Mouse (Mus musculus) embryonic facial prominence, embryonic 13.5 days (tissue): ENCODE measurements around the gene Tpst1. TPM values are rescaled to one million over a fixed set of nuclear protein-coding genes. Genes with fewer than 3 reads are reported as not detected.
"Not testable (repeated sequence)": the region's sequence is repeated elsewhere in the genome, so short reads cannot be mapped to it uniquely, and the experiment has no call there.

Source experiments
- ATAC-seq: fragments of 200-750 bp; cut with Nextera tagmentation; 2 replicates; pipeline ENCODE4 v1.8.0; 2017; ENCODE audit warnings: low read depth; ENCODE audit not compliant: insufficient number of reproducible peaks, insufficient read depth, low FRiP score, low TSS enrichment
- H3K27ac ChIP-seq: fragments of 300-500 bp; sonication (generic); 2 replicates; pipeline ENCODE4 v1.5.1; 2015; ENCODE audit warnings: moderate library complexity, mild to moderate bottlenecking, inconsistent platforms
- H3K27me3 ChIP-seq: fragments of 300-500 bp; sonication (generic); 2 replicates; pipeline ENCODE4 v1.6.1; 2015; ENCODE audit warnings: mild to moderate bottlenecking, inconsistent platforms
- H3K36me3 ChIP-seq: fragments of 300-500 bp; sonication (generic); 2 replicates; pipeline ENCODE4 v1.6.1; 2015; ENCODE audit warnings: mild to moderate bottlenecking, inconsistent platforms
- H3K4me1 ChIP-seq: fragments of 300-500 bp; sonication (generic); 2 replicates; pipeline ENCODE4 v1.6.1; 2015; ENCODE audit warnings: inconsistent platforms
- H3K4me2 ChIP-seq: fragments of 300-500 bp; sonication (generic); 2 replicates; pipeline ENCODE4 v1.6.1; 2015; ENCODE audit warnings: moderate library complexity, mild to moderate bottlenecking, inconsistent platforms
- H3K4me3 ChIP-seq: fragments of 300-500 bp; sonication (generic); 2 replicates; pipeline ENCODE4 v1.5.1; 2015; ENCODE audit warnings: mild to moderate bottlenecking, inconsistent platforms
- H3K9ac ChIP-seq: fragments of 300-500 bp; sonication (generic); 2 replicates; pipeline ENCODE4 v1.6.1; 2015; ENCODE audit warnings: mild to moderate bottlenecking, inconsistent platforms
- H3K9me3 ChIP-seq: fragments of 300-500 bp; sonication (generic); 2 replicates; pipeline ENCODE4 v1.6.1; 2016; ENCODE audit warnings: inconsistent platforms
- WGBS: fragments of 180-500 bp; shearing (Covaris S2); methylation state at CpG from one replicate; pipeline ENCODE4 v1.1.7; 2015; ENCODE audit warnings: mixed read lengths; 5-methylcytosine and 5-hydroxymethylcytosine counted together
- polyA plus RNA-seq: library from polyadenylated mRNA; unstranded; fragments of >200 nt; fragmentation: Nextera tagmentation; extraction: Ambion mirVana; gene quantifications from 2 replicates; pipeline ENCODE4 v1.2.1, GENCODE M21; 2015

Tpst1 gene
- 87.3 and 98.5 TPM in 2 replicates for polyA plus RNA-seq

DNA sequence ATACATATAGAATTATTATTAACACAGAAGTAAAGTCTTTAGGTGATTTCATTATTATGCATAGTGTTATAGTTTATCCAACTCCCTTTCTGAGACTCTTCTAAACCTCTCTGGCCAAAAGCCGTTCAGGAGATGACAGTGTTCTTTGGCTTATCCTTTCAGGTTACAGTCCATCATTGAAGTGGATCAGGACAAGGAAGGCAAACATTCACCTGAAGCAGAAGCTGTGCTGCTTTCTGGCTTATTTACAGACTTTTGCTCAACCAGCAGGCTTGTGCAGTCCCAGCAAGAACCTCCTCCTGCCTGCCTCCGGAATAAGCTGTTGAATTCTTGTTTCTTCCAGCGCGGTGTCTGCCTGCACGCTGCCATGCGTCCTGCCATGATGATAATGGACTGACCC is at the start of gene Tpst1:
TSS of gene Tpst1 (plus strand) at position 301 of the 400 bp plus-strand sequence.
- Histone ChIP-seq H3K27ac (no peak within 1 kb of the TSS), H3K4me3 (no peak within 1 kb of the TSS), H3K4me2 (no peak within 1 kb of the TSS), H3K9me3 (no peaks in the 10 kb centered on the region), H3K4me1 (no peaks in the 10 kb centered on the region), H3K27me3 (0 out of 2 replicates have a peak, but pooled peaks cover 6% of the 10 kb centered on the region), H3K9ac (no peak within 1 kb of the TSS), H3K36me3 (no peaks in the 10 kb centered on the region)
- 87% methylated on average over 6 of the region's 6 CpGs for WGBS
- ATAC-seq: no peak

DNA sequence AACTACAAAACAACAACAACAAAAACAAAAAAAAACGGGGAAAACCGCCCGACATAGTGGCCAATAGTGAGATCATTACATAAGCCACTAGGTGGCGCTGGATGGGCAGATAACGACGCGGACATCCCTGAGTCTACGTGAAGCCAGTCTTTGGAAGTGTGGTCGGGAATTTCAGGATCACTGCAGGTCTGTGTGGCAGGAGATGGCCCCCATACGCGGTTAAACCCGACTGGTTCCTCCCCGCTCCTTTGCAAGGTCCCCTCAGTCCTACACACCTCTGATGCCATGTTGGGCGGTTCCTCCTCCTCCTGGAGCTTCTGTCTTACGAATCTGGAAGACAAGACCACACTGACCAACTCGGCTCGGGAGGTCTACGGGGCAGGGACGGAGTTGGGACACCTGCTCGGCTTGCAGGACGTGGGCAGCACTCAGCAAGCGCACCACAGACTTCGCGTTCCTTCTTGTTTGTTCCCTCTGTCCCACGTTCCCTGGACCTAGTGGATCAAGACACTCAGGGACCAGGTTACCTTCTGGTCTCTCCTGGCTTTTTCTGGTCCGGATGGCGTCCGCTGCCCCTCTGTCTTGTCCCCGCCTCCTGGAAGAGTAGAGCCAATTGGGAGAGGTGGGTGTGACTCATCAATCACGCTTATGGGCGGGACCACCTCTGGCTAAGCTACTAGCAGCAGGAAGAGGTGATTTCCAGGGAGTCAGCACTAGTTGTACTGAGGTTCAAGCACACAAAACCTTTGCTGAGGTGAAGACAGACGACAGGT is 49.2 kb upstream of the Tpst1 start:
- Histone ChIP-seq H3K4me3 (peak overlapping the region; percentile 63), H3K27me3 (no peaks in the 10 kb centered on the region), H3K9ac (peak overlapping the region; percentile 72), H3K27ac (peak overlapping the region; percentile 76), H3K4me1 (peaks cover 19% of the 10 kb centered on the region), H3K9me3 (no peaks in the 10 kb centered on the region), H3K36me3 (no peaks in the 10 kb centered on the region), H3K4me2 (peak overlapping the region; percentile 91)
- WGBS: under 1% methylated on average over 32 of the region's 32 CpGs
- peak; percentile 78 for ATAC-seq

DNA sequence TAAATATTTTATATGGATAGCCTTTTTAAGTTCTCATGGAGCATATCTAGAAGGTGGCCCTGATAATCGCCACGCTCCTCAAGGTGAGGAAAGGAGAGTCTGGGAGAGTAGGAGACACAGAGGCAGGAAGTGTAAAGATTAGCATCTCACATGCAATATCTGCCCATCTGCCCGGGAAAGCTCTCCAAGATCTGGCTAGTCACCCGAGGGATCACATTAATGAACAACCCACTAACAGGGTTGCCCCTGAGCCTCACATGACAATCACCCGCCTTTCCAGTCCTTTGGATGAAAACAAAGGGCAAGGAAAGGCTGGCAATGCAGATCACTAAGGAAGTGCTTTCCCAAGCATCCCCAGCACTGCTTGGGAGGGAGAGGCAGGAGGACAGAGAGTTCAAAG is 46.0 kb upstream of the Tpst1 start:
- Histone ChIP-seq H3K9me3 (no peaks in the 10 kb centered on the region), H3K9ac (no peak overlapping the region), H3K4me2 (no peak overlapping the region), H3K36me3 (no peaks in the 10 kb centered on the region), H3K4me1 (peaks cover 24% of the 10 kb centered on the region; the same call in 1 of the 2 replicates), H3K27ac (no peak overlapping the region), H3K27me3 (no peaks in the 10 kb centered on the region), H3K4me3 (no peak overlapping the region)
- WGBS: 79% methylated on average over 5 of the region's 5 CpGs
- no peak for ATAC-seq

DNA sequence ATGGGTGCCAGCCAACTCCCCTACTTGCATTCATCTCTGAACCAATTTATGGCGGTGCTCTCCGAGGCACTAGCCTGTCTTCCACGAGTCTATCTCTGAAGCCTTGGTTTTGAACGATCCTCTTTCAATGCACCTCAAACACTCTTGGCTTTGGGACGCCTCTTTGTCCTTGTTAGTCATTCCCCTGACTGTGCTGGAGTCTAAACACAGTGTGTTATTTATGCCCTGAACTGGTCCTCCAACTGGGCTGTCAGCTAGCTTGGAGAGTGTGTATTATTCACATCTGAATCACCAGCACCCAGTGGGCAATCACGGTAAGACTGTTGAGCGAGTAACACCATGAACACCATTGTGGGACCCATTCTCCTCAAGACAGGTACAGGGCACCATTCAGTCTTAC is 45.4 kb upstream of the Tpst1 start:
- Histone ChIP-seq H3K27me3 (no peaks in the 10 kb centered on the region), H3K9me3 (no peaks in the 10 kb centered on the region), H3K27ac (no peak overlapping the region), H3K4me1 (peaks cover 20% of the 10 kb centered on the region; the same call in 1 of the 2 replicates), H3K4me2 (no peak overlapping the region), H3K36me3 (no peaks in the 10 kb centered on the region), H3K4me3 (no peak overlapping the region), H3K9ac (no peak overlapping the region)
- ATAC-seq: no peak
- 82% methylated on average over 7 of the region's 7 CpGs for WGBS

DNA sequence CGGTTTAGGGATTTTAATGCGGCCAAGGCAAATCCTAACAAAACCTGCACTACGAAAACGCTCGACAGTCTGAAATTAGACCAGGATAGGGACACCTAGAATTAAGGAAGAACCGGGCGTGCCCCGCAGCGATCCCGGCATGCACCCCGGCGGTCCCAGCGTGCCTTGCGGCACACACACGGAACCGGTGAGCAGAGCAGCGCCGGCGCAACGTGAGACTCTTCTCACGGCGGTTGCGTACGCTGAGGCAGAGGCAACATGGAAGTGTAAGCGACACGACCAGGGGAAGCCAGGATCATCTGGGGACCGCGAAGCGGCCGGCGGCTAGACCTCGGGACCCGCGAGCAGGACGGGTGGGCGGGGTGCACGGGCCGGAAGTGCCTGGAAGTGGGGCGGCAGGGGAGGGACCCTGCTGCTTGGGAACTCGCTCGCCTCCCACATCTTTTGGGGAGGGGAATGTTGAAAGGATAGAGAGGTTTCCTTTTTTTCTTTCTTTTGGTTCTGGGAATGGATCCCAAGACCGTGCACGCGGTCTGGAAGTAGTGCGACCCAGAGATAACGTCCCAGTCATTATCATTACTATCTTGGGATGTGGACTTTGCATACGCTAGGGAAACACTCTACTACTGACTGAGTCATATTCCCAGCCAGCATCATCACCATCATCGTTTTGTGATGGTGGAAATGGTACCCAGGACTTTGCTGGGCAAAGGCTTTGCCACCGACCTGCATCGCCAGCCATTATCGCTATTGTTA is 43.8 kb upstream of the Tpst1 start, which contains the start of the genes Asl and Crcp:
TSS of gene Asl (minus strand) at position 106 of the 756 bp plus-strand sequence.
TSS of gene Crcp (plus strand) at position 149 of the 756 bp plus-strand sequence.
- Histone ChIP-seq H3K36me3 (no peaks in the 10 kb centered on the region), H3K4me3 (peak within 1 kb of the TSS; percentile 70), H3K27me3 (no peaks in the 10 kb centered on the region), H3K9ac (peak within 1 kb of the TSS; percentile 84), H3K27ac (peak within 1 kb of the TSS; percentile 95), H3K9me3 (no peaks in the 10 kb centered on the region), H3K4me1 (peaks cover 14% of the 10 kb centered on the region; the same call in 1 of the 2 replicates), H3K4me2 (peak within 1 kb of the TSS; percentile 77)
- peak; percentile 70; the same call in 1 of the 2 replicates for ATAC-seq
- 2% methylated on average over 51 of the region's 51 CpGs for WGBS

DNA sequence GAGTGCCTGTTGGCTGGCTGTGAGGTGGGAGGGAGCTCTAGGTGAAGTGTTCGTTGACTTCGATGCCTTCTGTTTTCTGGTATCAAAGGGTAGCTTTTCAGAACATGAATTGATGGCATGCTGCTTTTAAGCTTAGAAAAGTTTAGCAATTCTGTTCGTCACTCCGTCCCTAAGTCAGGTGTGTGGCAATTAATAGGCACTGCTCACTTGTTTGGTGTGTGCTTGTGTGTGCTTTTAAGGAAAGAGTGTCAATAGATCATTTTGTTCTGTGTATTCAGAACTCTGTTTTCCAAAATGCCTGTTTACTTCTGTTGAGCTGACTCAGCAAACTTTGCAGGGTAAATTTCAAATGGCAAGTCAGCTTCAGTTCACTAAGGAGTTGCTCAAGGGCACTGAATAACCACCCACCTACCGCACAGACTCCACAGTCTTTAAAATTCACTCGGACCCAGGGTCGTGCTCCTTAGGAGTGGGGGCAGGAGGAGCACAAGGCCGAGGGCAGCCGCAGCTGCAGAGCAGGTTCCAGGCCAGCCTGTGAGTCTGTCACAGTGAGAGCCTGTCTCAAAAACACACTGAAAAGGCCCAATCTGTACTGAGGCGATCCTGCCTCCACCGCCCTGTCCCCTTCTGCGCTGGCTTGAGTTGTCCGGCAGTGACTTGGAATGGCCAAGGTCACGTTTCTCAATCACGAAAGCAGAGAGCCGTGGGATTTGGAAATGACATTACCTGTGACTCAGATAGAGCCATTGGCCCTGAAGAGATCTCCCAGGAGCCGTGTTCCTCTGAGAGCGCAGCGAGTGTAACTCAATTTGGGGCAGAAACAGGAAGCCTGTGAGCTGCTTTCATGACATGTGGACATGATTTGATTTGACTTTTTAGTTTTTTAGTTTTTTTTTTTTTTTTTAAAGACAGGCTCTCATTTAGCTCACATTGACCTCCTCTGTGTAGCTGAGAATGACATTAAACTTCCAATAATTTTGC is 41.4 kb upstream of the Tpst1 start:
- peaks cover 14% of the 10 kb centered on the region; the same call in 1 of the 2 replicates for H3K4me1 ChIP-seq
- H3K4me3 ChIP-seq: no peak overlapping the region
- peaks cover 18% of the 10 kb centered on the region for H3K36me3 ChIP-seq
- WGBS: 83% methylated on average over 19 of the region's 19 CpGs
- no peak for ATAC-seq
- H3K27ac ChIP-seq: peak overlapping the region; percentile 48; the same call in 1 of the 2 replicates
- H3K4me2 ChIP-seq: no peak overlapping the region
- H3K9ac ChIP-seq: peak overlapping the region; percentile 40; the same call in 1 of the 2 replicates
- H3K27me3 ChIP-seq: no peaks in the 10 kb centered on the region
- H3K9me3 ChIP-seq: no peaks in the 10 kb centered on the region

DNA sequence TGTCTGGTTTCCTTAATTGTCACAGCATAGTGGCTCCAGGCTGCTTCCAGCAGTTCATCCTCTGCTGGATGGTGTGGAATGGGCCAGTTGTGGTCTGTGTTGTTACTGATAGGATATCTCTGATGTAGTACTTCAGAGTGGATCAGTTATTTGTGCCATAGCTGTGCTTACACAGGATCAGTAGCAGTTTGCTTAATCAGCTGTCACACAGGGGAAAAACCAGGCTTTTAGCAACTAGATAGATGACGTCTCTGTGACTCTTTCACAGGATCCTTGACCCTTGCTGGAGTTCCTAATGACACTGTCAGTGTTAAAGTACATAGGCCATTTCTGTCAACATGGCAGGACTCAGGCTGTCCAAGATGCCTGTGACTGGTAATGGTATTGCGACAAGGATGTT is 39.3 kb upstream of the Tpst1 start:
- H3K9ac ChIP-seq: 0 out of 2 replicates have a peak overlapping the region, but pooled peaks have one; percentile 11
- no peak overlapping the region for H3K4me3 ChIP-seq
- H3K27ac ChIP-seq: no peak overlapping the region
- H3K27me3 ChIP-seq: no peaks in the 10 kb centered on the region
- H3K4me1 ChIP-seq: peaks cover 14% of the 10 kb centered on the region; the same call in 1 of the 2 replicates
- peaks cover 32% of the 10 kb centered on the region for H3K36me3 ChIP-seq
- WGBS: 89% methylated on average over 2 of the region's 2 CpGs
- no peaks in the 10 kb centered on the region for H3K9me3 ChIP-seq
- no peak overlapping the region for H3K4me2 ChIP-seq
- no peak for ATAC-seq

DNA sequence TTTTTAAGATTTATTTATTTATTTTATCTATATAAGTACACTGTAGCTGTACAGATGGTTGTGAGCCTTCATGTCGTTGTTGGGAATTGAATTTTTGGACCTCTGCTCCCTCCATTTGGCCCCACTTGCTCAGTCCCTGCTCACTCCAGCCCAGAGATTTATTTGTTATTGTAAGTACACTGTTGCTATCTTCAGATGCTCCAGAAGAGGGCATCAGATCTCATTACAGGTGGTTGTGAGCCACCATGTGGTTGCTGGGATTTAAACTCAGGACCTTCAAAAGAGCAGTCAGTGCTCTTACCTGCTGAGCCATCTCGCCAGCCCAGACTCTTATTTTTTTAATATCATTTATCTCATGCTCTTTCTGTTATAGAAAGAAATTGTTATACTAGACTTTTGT is 36.8 kb upstream of the Tpst1 start:
- H3K27me3 ChIP-seq, H3K4me2 ChIP-seq, H3K27ac ChIP-seq, ATAC-seq, H3K4me3 ChIP-seq, H3K9me3 ChIP-seq, H3K4me1 ChIP-seq, H3K9ac ChIP-seq: not testable (repeated sequence)
- WGBS: 61% methylated on average over 2 of the region's 2 CpGs
- peaks cover 50% of the 10 kb centered on the region for H3K36me3 ChIP-seq

DNA sequence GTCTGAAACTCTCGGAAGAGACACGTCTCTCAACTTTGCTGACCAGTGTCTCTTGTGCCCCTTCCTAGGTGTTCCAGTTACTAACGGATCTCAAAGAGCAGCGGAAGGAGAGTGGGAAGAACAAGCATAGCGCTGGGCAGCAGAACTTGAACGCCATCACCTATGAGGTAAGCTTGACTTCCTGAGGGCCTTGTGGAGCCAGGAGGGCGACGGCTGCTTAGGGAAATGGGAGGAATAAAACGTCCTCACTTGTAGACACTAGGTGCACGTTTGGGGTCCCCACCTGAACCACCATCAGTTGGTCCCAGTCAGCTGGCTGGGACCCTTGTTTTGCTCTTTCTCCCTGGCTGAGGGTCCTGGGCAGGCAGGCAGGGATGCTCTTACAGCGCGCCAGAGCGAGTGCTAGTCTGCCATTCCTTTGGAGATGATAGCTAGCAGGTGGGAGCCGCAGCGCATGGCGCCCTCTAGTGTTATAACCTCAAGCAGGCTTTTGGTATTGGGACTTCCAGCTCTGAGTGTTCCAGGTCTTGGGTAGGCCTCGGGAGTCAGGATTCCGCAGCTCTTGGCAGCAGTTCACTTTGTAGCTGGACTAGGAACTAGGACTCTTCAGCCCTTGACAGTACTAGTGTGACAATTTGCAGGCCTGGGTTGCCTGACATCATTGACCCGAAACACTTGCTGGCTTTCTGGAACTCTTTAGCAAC is 35.2 kb upstream of the Tpst1 start:
- no peak for ATAC-seq
- 63% methylated on average over 19 of the region's 19 CpGs for WGBS
- Histone ChIP-seq H3K27me3 (no peaks in the 10 kb centered on the region), H3K4me2 (no peak overlapping the region), H3K9me3 (no peaks in the 10 kb centered on the region), H3K4me3 (no peak overlapping the region), H3K36me3 (peaks cover 66% of the 10 kb centered on the region), H3K4me1 (no peaks in the 10 kb centered on the region), H3K9ac (0 out of 2 replicates have a peak overlapping the region, but pooled peaks have one; percentile 6), H3K27ac (no peak overlapping the region)

DNA sequence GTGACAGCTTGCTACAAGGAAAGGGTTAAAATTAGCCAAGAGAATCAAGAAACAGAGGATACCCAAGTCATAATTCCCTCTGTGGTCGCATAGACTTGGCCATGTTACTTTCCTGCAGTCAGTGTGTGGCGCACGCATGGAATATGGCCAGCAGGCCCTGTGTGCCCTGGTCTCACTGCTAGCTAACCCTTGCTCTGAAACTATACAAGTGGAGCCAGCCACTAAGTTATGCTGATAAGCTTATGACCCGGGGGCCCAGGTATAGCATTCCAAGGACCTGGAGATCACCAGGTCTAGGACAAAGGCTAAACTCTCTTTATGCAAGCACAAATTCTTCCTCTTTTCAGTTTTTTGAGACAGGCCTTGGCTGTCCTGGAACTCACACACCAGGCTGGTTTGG is 32.3 kb upstream of the Tpst1 start:
- Histone ChIP-seq H3K36me3 (peaks cover 74% of the 10 kb centered on the region), H3K4me2 (no peak overlapping the region), H3K9ac (no peak overlapping the region), H3K27ac (no peak overlapping the region), H3K27me3 (no peaks in the 10 kb centered on the region), H3K9me3 (no peaks in the 10 kb centered on the region), H3K4me3 (no peak overlapping the region), H3K4me1 (no peaks in the 10 kb centered on the region)
- 88% methylated on average over 4 of the region's 4 CpGs for WGBS
- no peak for ATAC-seq
